Mouse (Mus musculus) right cerebral cortex, adult 2 months (tissue): ENCODE results near the gene Lefty1.

Experiments
- DNase-seq, 2 experiments: peaks; one replicate each; pipeline ENCODE4 v3.0.0; 2021 to 2022; ENCODE audit warnings: low spot score in 2 of 2

Lefty1 gene

GRCm38 (mm10) chr1:180934467-180935419 is at the start of gene Lefty1:
Gene Lefty1, plus strand, starts transcription at chr1:180935022.
- no peak for DNase-seq

DNA sequence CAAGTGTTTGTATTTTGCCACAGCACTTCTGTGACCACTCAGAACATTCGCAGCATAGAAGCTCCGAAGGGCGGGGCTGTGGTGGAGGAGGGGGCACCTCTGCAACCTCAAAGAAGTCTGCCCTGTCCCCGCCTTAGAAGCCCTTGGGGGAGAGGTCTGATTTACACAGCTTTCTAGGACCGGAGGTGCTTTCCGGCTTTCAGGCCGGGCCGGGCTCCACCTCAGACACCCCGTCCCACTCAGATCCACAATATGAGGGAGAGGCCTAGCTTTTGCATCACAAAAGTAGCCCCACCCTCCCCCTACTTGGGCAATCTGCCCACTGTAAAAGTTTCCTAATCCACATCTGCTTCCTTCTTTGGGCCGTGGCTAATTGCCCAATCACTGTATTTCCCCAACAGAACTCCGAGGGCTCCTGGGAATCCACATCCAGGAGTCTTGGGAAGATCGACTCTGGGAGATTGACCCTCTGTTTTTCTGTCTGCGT is 46.2 kb upstream of the Lefty1 start:
- DNase-seq, result no peak

DNA sequence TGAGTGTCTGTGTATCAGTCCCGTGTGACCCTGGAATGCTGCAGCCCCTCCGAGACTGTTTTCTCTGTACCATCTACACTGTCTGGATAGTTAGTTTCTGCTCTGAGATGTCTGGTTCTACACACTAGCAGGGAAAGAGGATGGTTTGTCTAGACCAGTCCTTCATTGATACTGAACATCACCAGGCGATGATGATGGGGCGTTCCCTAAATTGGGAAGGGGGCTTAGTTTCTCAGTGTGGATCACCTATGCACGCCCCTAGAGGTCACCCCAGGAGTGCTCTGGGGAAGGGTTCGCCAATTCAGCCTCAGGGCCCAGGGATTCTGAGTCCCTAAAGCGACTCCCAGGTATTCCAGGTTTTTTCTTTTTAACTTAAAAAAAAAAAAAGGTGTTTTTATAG is 45.6 kb upstream of the Lefty1 start:
- DNase-seq, result no peak

- DNase-seq, result no peak
These were observed 45.0 kb upstream of the Lefty1 start for GRCm38 (mm10) chr1:180889841-180890240.

GRCm38 (mm10) chr1:180892808-180893207 is 42.0 kb upstream of the Lefty1 start, which contains the start of gene Lefty2:
Gene Lefty2, plus strand, starts transcription at chr1:180893108.
- no peak for DNase-seq

DNA sequence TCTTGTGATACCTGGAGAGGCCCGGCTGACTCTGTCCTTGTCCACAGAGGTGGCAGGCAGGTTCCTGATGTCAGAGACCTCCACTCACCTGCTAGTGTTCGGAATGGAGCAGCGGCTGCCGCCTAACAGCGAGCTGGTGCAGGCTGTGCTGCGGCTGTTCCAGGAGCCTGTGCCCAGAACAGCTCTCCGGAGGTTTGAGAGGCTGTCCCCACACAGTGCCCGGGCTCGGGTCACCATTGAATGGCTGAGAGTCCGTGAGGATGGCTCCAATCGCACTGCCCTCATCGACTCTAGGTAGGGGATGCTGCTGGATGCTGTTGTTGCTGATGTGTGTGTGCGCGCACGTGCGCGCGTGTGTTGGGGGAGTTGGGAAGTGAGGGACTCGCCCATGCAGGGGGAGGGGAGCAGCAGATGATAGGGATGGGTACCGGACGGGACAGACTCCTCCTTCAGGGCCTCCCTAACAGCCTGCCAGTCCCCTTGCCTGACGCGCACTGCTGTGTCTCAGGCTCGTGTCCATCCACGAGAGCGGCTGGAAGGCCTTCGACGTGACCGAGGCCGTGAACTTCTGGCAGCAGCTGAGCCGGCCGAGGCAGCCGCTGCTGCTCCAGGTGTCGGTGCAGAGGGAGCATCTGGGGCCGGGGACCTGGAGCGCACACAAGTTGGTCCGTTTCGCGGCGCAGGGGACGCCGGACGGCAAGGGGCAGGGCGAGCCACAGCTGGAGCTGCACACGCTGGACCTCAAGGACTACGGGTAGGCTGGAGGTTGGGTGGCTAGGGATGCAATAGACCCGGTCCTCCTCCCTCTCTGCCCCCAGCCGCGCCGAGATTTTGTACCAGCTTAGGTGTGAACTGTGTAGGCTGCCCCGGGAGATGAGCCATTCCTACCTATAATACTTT is 40.5 kb upstream of the Lefty1 start:
- peak in 1 of 2 experiments; percentile 2 for DNase-seq

DNA sequence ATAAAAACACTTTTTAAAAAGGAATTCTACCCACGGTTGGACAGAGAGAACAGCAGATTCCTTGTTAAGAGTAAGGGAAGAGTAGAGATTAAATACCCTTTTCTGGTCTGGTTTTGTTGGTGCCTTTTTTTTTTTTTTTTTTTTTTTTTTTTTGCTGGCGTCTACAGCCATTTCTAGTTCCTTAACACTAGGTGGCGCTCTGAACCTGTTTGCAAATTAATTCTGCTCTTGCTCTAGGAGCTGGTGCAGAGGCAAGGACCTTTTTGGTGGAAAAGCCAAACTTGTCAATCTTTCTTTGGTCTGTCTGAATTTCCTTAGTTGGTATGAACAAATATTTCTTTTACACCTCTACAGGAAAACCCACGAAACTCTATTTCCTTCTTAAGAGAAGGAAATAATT is 33.7 kb upstream of the Lefty1 start:
- DNase-seq, result peak in 1 of 2 experiments; percentile 19

DNA sequence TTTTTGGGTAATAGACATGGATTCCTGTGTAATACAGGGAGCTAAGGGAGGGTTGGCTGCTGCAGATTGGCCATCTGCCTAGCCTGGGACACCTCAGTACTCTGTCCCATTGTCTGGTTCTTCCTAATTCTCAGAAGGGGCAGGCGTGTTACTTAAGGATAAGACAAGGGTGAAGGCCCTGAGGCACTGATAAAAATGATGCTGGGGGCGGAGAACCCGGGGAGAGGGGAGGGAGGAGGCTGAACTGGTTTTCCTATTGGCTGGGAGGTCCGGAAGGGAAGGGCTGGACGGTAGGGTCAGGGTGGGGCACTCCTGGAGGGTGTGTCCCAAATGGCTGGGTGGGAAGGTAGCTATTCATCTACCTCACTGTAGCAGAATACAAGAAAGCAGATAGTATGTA is 31.9 kb upstream of the Lefty1 start:
- DNase-seq, result no peak

DNA sequence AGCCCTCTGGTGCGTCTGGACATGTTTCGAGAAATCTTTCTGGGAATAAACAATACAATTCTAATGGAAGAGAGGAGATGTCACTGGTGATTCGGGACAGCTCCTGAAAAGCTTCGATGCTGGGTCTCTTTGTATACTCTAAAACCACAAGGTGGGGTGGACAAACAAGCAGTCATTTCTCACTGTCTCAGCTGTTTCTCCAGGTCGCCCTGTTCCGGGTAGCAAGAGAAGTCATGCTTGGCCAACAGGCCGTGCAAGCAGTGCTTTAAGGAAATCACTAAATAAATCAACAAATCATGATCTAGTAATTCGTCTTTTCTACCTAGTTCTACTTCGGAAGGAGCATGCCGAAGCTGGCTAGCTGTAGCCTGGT is 31.2 kb upstream of the Lefty1 start:
- DNase-seq, result no peak

DNA sequence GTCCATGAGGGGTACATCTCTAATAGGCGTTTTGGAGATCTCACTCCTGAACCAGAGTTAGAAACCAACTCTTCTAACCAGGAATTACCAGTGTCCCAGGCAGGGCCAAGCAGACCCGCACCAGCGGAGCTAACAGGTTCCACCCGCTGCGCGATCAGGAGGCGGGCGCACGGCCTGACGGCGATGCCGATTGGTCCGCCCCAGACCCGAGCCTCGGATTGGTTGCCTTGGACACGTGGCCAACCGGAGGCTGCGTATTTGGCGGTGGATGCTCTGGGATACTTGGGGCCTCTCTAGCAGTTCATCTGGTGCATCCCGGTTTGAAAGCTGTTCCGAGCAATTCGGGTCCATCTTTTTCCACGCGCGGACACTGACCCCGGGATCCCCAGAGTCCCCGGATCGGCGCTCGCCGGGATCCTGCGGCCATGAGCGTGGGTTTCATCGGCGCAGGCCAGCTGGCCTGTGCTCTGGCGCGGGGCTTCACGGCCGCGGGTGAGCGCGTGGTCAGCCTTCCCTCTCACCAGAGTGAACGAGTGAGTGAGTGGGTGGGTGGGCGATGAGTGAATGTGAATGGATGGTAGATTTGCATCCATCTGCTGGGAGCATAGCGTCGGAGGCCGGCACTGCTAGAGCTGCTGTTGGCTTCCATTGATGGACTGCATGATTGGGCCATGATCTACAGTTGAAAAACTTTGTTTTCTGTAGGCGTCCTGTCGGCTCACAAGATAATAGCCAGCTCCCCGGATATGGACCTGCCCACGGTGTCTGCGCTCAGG is 30.6 kb upstream of the Lefty1 start, which contains the start of gene Pycr2:
Pycr2 (plus strand) TSS at position 255 of the 776 bp plus-strand sequence.
- peak; percentile 95 to 96 for DNase-seq

GRCm38 (mm10) chr1:180904815-180905080 is 30.1 kb upstream of the Lefty1 start:
- no peak for DNase-seq

DNA sequence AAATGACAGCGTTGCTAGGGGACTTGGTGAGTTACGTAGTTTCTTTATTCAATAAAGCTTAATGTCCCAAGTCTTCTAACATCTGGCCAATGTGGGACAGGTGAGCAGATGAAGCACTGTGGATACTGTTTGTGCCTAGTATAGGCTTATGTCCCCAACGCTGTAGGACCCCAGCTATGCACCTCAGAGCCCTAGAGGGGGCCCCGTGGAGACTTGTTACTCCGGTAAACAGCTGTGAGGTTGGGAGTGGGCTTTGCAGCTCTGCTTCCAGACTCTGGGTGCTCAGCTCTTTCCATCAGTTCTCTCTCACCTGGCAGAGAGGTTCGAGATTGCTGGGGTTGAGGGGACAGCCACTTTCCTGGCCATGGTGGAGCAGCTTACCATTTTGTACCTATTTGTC is 29.5 kb upstream of the Lefty1 start:
- DNase-seq, result no peak

DNA sequence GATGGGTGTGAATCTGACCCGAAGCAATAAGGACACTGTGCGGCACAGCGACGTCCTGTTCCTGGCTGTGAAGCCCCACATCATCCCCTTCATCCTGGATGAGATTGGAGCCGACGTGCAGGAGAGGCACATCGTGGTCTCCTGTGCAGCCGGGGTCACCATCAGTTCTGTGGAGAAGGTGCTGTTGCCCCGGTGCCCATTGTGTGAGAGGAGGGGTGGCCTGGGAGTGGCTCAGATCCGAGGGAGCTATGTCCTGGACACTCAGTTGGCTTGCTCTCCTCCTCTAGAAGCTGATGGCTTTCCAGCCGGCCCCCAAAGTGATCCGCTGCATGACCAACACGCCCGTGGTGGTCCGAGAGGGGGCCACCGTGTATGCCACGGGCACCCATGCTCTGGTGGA is 28.9 kb upstream of the Lefty1 start:
- DNase-seq, result no peak

DNA sequence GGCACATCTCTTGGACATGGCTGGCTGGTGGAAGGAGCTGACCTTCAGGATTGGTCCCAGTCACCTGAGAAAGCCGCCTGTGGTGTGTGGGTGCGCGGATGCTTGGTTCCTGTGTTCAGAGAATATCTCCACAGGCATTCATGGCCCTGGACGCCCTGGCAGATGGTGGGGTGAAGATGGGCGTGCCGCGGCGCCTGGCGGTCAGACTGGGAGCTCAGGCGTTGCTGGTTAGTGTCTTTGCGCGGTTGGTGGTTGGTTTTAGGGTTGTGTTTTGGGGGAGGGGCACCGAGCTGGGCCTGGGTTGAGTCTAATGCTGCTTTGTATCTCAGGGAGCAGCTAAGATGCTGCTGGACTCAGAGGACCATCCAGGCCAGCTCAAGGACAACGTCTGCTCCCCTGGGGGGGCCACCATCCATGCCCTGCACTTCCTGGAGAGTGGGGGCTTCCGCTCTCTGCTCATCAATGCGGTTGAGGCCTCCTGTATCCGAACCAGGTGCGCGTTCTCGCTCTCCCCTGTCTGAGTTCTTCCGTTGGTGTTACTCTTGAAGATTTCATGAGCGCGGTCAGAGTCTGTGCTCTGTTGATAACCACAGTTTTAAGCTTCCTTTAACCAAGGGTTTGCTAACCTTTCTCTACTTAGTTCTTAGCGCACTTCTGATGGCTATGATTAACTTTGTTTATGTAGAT is 28.2 kb upstream of the Lefty1 start:
- no peak for DNase-seq

- DNase-seq, result no peak
These were observed 23.7 kb upstream of the Lefty1 start for GRCm38 (mm10) chr1:180911138-180911537.

GRCm38 (mm10) chr1:180911653-180912287 is 23.1 kb upstream of the Lefty1 start:
- DNase-seq, result no peak

- no peak for DNase-seq
These were observed 22.0 kb upstream of the Lefty1 start for GRCm38 (mm10) chr1:180912792-180913191.

- DNase-seq, result no peak
These were observed 21.0 kb upstream of the Lefty1 start for GRCm38 (mm10) chr1:180913797-180914196.

GRCm38 (mm10) chr1:180916425-180916824 is 18.4 kb upstream of the Lefty1 start:
- no peak for DNase-seq

- DNase-seq, result no peak
These were observed 17.8 kb upstream of the Lefty1 start for GRCm38 (mm10) chr1:180917053-180917452.

- DNase-seq, result no peak
These were observed 15.1 kb upstream of the Lefty1 start for GRCm38 (mm10) chr1:180919686-180920085.
